Mouse (Mus musculus) v-Abl transformed pro-B cells (cell line): ENCODE data around the gene Frmpd4.

Experiments used
- in situ Hi-C, 2 experiments: fragments of 400-800 bp; cut with MboI; formaldehyde crosslinking; loops; one replicate each; pipeline ENCODE4 v1.15.1; 2025; ENCODE audit not compliant: unreplicated experiment in 2 of 2

Gene Frmpd4

GRCm38 (mm10) chrX:167654806-167655495 is 922.1 kb downstream of the Frmpd4 start:
- in situ Hi-C loops: no loop called here

GRCm38 (mm10) chrX:167654249-167654648 is 922.8 kb downstream of the Frmpd4 start:
- in situ Hi-C loops: no loop called here

DNA sequence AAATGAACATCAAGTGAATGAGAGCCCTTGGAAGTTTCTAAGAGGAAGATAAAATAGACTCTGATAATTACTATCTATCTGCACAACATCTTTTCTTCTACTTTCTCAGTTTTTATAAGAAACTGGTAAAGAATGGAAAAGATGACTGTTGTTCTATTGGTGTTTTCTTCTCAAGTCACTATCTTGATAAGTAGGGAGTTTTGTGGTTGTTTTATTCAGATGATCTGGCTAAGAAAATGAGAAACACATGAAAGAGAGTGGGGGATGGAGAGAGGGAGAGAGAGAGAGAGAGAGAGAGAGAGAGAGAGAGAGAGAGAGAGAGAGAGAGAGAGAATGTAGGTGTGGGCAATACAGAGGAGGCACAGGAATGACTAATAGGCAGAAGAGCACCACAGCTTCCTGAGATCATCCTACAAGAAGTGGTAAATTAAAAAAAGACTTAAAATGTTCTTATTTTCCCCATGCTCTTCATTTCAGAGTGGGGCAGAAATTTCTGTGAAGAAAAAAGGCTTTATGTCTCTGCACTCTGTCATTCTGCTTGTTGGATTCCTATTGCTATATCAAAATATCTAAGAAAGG is 979.3 kb downstream of the Frmpd4 start:
- in situ Hi-C loops: no loop called here

GRCm38 (mm10) chrX:167552827-167553226 is 1024.2 kb downstream of the Frmpd4 start:
- in situ Hi-C loops: no loop called here

GRCm38 (mm10) chrX:167523151-167523550 is 1053.9 kb downstream of the Frmpd4 start:
- in situ Hi-C loops: loop anchor here in 1 of 2 experiments (25.0 kb wide), 1 partner anchor 1114 kb away; no protein-coding TSS in a partner anchor

DNA sequence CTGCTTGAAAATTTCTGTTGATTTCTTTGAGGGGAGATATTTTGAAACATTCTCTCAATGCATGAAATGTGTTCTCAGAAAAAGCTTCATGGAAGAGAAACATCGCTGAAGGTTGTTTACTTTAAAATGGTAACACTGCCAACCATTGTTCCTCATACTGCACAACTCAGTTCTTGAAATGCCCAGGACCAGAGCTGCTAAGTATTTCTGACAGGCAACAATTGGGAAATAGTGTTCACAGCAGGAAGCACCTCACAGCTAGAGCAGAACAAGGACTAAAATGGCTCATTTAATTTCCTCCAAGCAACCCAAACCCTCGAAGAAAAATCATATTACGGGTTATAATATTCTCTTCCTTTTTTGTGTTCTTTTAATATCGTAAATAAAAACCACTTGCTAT is 1054.5 kb downstream of the Frmpd4 start:
- in situ Hi-C loops: loop anchor here in 1 of 2 experiments (25.0 kb wide), 1 partner anchor 1115 kb away; no protein-coding TSS in a partner anchor

DNA sequence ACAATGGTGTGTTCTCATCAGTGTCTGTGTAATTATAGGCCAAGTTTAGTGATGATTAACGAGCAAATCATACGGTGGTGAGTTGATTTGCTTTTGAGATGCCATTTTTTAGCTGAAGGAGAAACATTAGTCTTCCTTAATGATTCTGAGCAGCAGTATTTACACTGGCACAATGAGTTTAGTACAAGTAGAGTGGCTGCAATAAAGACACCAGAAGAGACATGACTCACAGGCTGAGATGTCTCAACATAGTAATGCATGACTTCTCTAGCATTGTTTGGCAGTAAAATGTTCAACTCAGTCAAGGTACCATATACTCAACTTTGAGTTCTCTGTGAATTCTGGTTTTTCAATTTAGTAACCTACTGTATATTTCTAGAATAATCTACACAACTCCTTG is 1058.6 kb downstream of the Frmpd4 start:
- in situ Hi-C loops: loop anchor here in 1 of 2 experiments (25.0 kb wide), 1 partner anchor 1119 kb away; no protein-coding TSS in a partner anchor

- in situ Hi-C loops: loop anchor here (5.0 to 25.0 kb wide), 4 partner anchors 203 to 1815 kb away; partner anchors contain the start of gene Hccs (in 1 of the 2)
These were observed 1079.3 kb downstream of the Frmpd4 start for GRCm38 (mm10) chrX:167497780-167498179.

DNA sequence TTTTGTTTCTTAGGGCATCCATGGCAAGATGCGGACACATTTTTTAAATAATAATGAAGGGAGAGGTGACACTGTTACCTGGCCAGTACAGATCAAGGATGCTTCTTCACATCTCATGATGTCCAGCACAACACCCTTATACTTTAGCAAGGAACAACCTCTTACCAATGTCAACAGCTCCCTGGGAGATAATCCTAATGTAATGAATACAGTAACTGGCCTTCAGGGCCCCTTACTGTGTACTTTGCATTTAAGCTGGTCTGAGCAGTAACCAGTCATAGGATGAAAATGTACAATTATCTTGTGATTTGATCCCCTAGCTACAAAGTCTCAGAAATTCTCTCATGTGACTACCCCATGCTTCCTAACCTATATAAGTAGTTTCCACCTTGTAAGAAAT is 1084.8 kb downstream of the Frmpd4 start:
- in situ Hi-C loops: loop anchor here (10.0 to 25.0 kb wide), 3 partner anchors 197 to 1820 kb away; partner anchors contain the start of gene Hccs (in 1 of the 2)

GRCm38 (mm10) chrX:167491589-167492207 is 1085.3 kb downstream of the Frmpd4 start:
- in situ Hi-C loops: loop anchor here (10.0 to 25.0 kb wide), 3 partner anchors 197 to 1821 kb away; partner anchors contain the start of gene Hccs (in 1 of the 2)

DNA sequence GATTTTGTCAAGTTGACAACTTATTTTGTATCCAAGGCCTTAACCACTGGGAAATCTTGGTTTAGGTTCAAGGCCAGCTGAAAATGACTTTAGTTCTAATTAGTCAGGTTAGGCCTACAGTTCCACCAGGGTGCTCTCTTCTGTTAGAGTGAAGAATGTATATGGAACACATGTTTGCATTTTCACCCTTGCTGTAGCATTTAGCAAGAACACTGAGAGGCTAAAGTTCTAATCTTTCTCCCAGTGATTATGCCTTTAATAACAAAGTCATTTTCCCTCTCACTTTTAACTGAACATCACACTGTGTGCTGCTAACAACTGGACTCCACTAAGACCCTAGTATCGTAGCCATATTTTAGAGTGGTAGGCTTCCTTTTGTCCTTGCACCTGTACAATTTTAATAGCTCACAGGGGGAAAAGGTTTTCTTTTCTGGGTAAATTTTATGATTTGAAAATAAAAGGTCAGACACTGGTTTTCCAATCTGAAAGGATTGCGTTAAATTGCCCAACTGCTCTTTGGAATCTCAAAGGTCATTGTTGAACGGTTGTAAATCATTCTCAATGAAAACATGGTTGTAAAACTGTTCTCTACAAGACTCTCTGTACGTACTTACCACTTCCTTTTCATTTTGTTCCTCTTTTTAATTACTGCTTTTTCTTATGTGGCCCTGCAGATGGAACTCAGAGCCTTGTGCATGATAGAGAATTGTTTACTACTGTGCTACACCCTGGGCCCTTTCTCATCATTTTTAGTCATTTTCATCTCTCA is 1093.4 kb downstream of the Frmpd4 start:
- in situ Hi-C loops: loop anchor here in 1 of 2 experiments (25.0 kb wide), 1 partner anchor 1829 kb away; the partner anchor contains the start of gene Hccs

GRCm38 (mm10) chrX:167477636-167478035 is 1099.4 kb downstream of the Frmpd4 start:
- in situ Hi-C loops: loop anchor here in 1 of 2 experiments (25.0 kb wide), 1 partner anchor 1835 kb away; the partner anchor contains the start of gene Hccs

DNA sequence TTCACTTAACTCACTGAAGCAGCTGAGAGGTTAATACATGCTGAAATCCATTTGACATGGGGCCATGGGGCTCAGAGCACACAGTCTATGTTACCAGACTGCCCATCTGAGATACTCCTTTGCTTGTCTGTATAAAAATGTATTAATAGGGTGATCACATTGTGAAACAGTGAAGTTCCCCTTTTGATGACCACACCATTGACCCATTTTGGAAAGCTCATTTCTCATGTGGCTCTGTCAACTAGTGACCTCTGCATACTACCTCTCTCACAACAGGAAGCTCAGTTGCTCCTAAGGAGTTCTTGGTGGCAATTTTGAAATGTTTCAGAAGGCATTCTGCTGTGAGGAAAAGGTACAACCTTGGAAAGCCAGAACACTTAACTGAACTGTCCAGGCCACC is 1142.1 kb downstream of the Frmpd4 start:
- in situ Hi-C loops: no loop called here

DNA sequence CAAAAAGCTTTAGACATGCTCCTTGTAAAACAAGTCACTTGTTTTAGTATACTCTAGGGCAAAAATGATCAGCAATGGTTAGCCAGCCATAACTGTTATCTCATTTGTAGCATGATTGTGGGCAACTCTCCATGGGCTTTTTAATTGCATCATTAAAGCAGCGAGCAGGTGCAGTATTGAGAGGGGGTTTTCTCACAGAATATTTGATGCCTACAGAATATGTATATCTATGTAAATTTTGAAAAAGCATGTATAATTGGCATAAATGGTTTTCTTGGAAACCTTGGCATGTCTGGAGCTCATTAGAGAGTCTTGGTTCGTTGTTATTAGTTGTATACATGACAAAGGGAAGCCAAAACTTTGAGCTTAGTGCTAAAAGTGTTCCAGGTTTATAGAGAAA is 1143.1 kb downstream of the Frmpd4 start:
- in situ Hi-C loops: no loop called here
